Mouse (Mus musculus) thymus, postnatal 25 days (tissue): ENCODE measurements at regions not wholly inside any gene's neighbourhood (a gene's known extent, or its start where the extent isn't known, plus 50 kb on each side); places are given as distances from the start of the nearest gene placed in this dataset.

Source experiments
- DNase-seq: peaks from one replicate; pipeline ENCODE4 v3.0.0; 2022

GRCm38 (mm10) chr1:152313480-152313879, 73.0 kb downstream of the Tsen15 start:
- DNase-seq = peak; percentile 60

GRCm38 (mm10) chr1:152305461-152305860, 81.0 kb downstream of the Tsen15 start:
- no peak for DNase-seq

- DNase-seq = no peak
These were observed 81.9 kb downstream of the Tsen15 start for GRCm38 (mm10) chr1:152304487-152305130.

GRCm38 (mm10) chr1:152301355-152301754, 85.1 kb downstream of the Tsen15 start:
- no peak for DNase-seq

- DNase-seq = no peak
These were observed 94.2 kb downstream of the Tsen15 start for GRCm38 (mm10) chr1:152292196-152292736.

GRCm38 (mm10) chr1:152290768-152291167, 95.7 kb downstream of the Tsen15 start:
- DNase-seq = peak; percentile 56

GRCm38 (mm10) chr1:152287566-152288490, 98.7 kb downstream of the Tsen15 start:
- DNase-seq = peak; percentile 43

- no peak for DNase-seq
These were observed 99.8 kb downstream of the Tsen15 start for GRCm38 (mm10) chr1:152286677-152287076.

- DNase-seq = no peak
These were observed 104.4 kb downstream of the Tsen15 start for GRCm38 (mm10) chr1:152282106-152282505.

- no peak for DNase-seq
These were observed 105.3 kb downstream of the Tsen15 start for GRCm38 (mm10) chr1:152281201-152281600.

GRCm38 (mm10) chr1:152280014-152280413, 106.5 kb downstream of the Tsen15 start:
- no peak for DNase-seq

- no peak for DNase-seq
These were observed 111.5 kb downstream of the Tsen15 start for GRCm38 (mm10) chr1:152275011-152275410.

GRCm38 (mm10) chr1:152273430-152273829, 113.1 kb downstream of the Tsen15 start:
- no peak for DNase-seq

GRCm38 (mm10) chr1:152269936-152270702, 116.4 kb downstream of the Tsen15 start:
- no peak for DNase-seq

- no peak for DNase-seq
These were observed 120.1 kb downstream of the Tsen15 start for GRCm38 (mm10) chr1:152266390-152266789.

GRCm38 (mm10) chr1:152264981-152265380, 121.5 kb downstream of the Tsen15 start:
- no peak for DNase-seq

GRCm38 (mm10) chr1:152261472-152261871, 125.0 kb downstream of the Tsen15 start:
- DNase-seq = no peak

- no peak for DNase-seq
These were observed 125.5 kb downstream of the Tsen15 start for GRCm38 (mm10) chr1:152260950-152261349.

- DNase-seq = no peak
These were observed 128.2 kb downstream of the Tsen15 start for GRCm38 (mm10) chr1:152258258-152258657.

GRCm38 (mm10) chr1:152253906-152254305, 132.6 kb downstream of the Tsen15 start:
- no peak for DNase-seq

GRCm38 (mm10) chr1:152253486-152253885, 133.0 kb downstream of the Tsen15 start:
- DNase-seq = no peak

GRCm38 (mm10) chr1:152252658-152253267, 133.7 kb downstream of the Tsen15 start:
- DNase-seq = no peak

GRCm38 (mm10) chr1:152241026-152241425, 145.5 kb downstream of the Tsen15 start:
- DNase-seq = no peak
